Mouse (Mus musculus) erythroblast, embryonic 14.5 days (primary cell): Measurements from ENCODE around the gene P3h2.

ENCODE experiments used
- GATA1 ChIP-seq: IDR thresholded peaks from 2 replicates; pipeline ENCODE4 v1.6.1; 2012; ENCODE audit warnings: low read length, inconsistent platforms, mixed read lengths
- TAL1 ChIP-seq: IDR thresholded peaks from 3 replicates; pipeline ENCODE4 v1.6.1; 2012; ENCODE audit warnings: low read length, inconsistent platforms, mixed read lengths

- TF ChIP-seq GATA1 (no peak), TAL1 (no peak)
These were observed 1.0 kb upstream of the P3h2 start for GRCm38 (mm10) chr16:26106618-26107017.
